Mouse (Mus musculus): Measurements from ENCODE around the gene Ranbp17. TPM values are rescaled to one million over a fixed set of nuclear protein-coding genes. Genes with fewer than 3 reads are reported as not detected.

The Ranbp17 gene
- total and polyA plus RNA-seq, 3 experiments: 0.09 TPM; not detected in 2

DNA sequence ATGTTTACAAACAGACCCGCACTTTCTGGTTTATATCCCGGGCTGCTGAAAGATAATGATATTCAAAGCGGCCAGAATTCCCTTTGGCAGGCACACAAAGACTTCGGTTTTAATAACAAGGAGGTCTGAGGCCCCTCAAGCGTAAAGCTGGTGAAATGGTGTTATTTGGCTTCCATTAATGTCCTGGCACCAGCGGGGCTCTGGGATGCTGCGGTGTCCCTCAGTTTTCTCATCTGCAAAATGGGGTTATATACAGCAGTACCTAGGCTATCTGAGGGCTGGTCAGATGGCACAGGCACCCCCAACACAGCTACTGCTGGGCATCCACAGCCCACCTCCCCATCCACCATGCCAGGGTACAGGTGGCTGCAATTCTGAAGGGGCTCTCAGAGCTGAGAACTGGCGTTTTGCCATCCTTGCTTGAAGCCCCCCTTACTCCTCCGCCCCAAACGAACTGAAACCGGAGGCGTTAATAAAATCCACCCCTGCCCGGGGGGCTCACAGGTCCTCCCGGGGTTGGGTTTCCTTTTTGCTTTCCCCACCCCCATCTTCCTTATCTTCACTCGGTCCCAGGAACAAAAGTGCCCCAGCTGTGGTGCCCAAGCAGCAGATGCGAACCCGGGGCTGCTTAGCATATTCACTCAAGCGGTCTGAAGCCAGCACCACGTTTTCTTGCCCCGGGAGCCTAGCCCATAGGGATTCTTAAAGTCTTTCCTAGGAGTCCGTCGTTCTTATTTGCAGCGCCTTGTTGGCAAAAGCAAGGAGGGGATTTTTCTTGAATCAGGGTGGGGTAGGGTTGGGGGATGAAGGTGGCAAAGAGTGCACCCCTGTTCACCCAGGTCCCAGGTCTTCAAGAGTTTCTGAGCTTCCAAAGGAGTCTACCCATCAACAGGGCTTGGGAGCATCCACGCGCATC is 317.8 kb downstream of the Ranbp17 start:
- Histone ChIP-seq H3K36me3 (replicated peaks in 1 of 2; ENCODE audit: control insufficient read depth in 1 of 2, insufficient read depth in 1 of 2, low read length in 1 of 2) (no peaks in the 10 kb centered on the region), H3K9me3 (replicated peaks; ENCODE audit: low read length) (peaks cover 28% of the 10 kb centered on the region), H3K27me3 (replicated peaks) (peaks cover 3% of the 10 kb centered on the region), H3K4me3 (replicated peaks in 1 of 3; ENCODE audit: low read depth in 2 of 3, low read length in 2 of 3, poor library complexity in 1 of 3) (no peak overlapping the region), H3K27ac (ENCODE audit: insufficient read depth, low read depth) (no peak overlapping the region), H3K79me2 (replicated peaks; ENCODE audit: control insufficient read depth, extremely low read depth, insufficient read depth, poor library complexity, severe bottlenecking) (no peaks in the 10 kb centered on the region), H3K4me1 (ENCODE audit: control insufficient read depth in 1 of 2, insufficient read depth in 2 of 2) (no peaks in the 10 kb centered on the region), H3K4me2 (ENCODE audit: insufficient read depth, low read depth, poor library complexity, severe bottlenecking) (no peak overlapping the region), H3K9ac (ENCODE audit: insufficient read depth, low read depth) (no peak overlapping the region)
- TF ChIP-seq TCF12 (IDR thresholded peaks at IDR 0.05; ENCODE audit: low read depth, low read length) (no peak), GABPA (IDR thresholded peaks at IDR 0.05; ENCODE audit: insufficient replicate concordance, low read depth, low read length) (no peak), E2F4 (IDR thresholded peaks at IDR 0.05; ENCODE audit: insufficient replicate concordance, low read depth, low read length) (no peak), POLR2A (IDR thresholded peaks at IDR 0.05; ENCODE audit: low read depth, low read length) (no peak), UBTF (IDR thresholded peaks at IDR 0.05; ENCODE audit: low read depth, low read length) (no peak), ETS1 (conservative IDR thresholded peaks at IDR 0.05; ENCODE audit: low read depth, low read length) (no peak), SMC3 (IDR thresholded peaks at IDR 0.05; ENCODE audit: low read depth, low read length) (no peak), USF1 (IDR thresholded peaks at IDR 0.05; ENCODE audit: low read depth, low read length) (no peak), NELFE (IDR thresholded peaks at IDR 0.05; ENCODE audit: low read depth, low read length) (no peak), ELF1 (IDR thresholded peaks at IDR 0.05; ENCODE audit: low read depth, low read length) (no peak), ZMIZ1 (IDR thresholded peaks at IDR 0.05; ENCODE audit: low read depth, low read length) (no peak), NRF1 (IDR thresholded peaks at IDR 0.05; ENCODE audit: low read depth, low read length) (no peak), MYC (IDR thresholded peaks at IDR 0.05; ENCODE audit: low read depth, low read length) (no peak), EP300 (IDR thresholded peaks at IDR 0.05; ENCODE audit: low read length) (no peak), MAZ (IDR thresholded peaks at IDR 0.05; ENCODE audit: low read depth, low read length) (no peak), CHD2 (IDR thresholded peaks at IDR 0.05; ENCODE audit: low read length) (no peak), IRF4 (IDR thresholded peaks at IDR 0.05; ENCODE audit: low read depth, low read length) (no peak), MAX (IDR thresholded peaks at IDR 0.05; ENCODE audit: low read length) (no peak), MEF2A (IDR thresholded peaks at IDR 0.05; ENCODE audit: borderline replicate concordance, low read depth, low read length) (no peak), KAT2A (IDR thresholded peaks at IDR 0.05; ENCODE audit: insufficient replicate concordance, low read length) (no peak)
- dilution Hi-C loops (cut with MboI; ENCODE audit: extremely low pct_ligation_motif_present, extremely low pct_unique_long_range_greater_than_20kb, low sequenced_read_pairs): no loop called here
- in situ Hi-C loops (cut with MboI; ENCODE audit: low pct_ligation_motif_present, low pct_unique_long_range_greater_than_20kb, low sequenced_read_pairs): no loop called here
- no peak for DNase-seq (ENCODE audit: extremely low read depth)

GRCm38 (mm10) chr11:33195061-33195460 is 318.5 kb downstream of the Ranbp17 start:
- H3K79me2 ChIP-seq (replicated peaks; ENCODE audit: control insufficient read depth, extremely low read depth, insufficient read depth, poor library complexity, severe bottlenecking): no peaks in the 10 kb centered on the region
- TF ChIP-seq KAT2A (IDR thresholded peaks at IDR 0.05; ENCODE audit: insufficient replicate concordance, low read length) (no peak), E2F4 (IDR thresholded peaks at IDR 0.05; ENCODE audit: insufficient replicate concordance, low read depth, low read length) (no peak), ELF1 (IDR thresholded peaks at IDR 0.05; ENCODE audit: low read depth, low read length) (no peak), HCFC1 (IDR thresholded peaks at IDR 0.05; ENCODE audit: low read depth, low read length) (no peak), TCF12 (IDR thresholded peaks at IDR 0.05; ENCODE audit: low read depth, low read length) (no peak)
- no peaks in the 10 kb centered on the region for H3K36me3 ChIP-seq (replicated peaks in 1 of 2; ENCODE audit: control insufficient read depth in 1 of 2, insufficient read depth in 1 of 2, low read length in 1 of 2)
- in situ Hi-C loops (cut with MboI; ENCODE audit: low pct_ligation_motif_present, low pct_unique_long_range_greater_than_20kb, low sequenced_read_pairs) (no loop called here), dilution Hi-C loops (cut with MboI; ENCODE audit: extremely low pct_ligation_motif_present, extremely low pct_unique_long_range_greater_than_20kb, low sequenced_read_pairs) (no loop called here)
- H3K4me2 ChIP-seq (ENCODE audit: insufficient read depth, low read depth, poor library complexity, severe bottlenecking): no peak overlapping the region
- no peak overlapping the region for H3K9ac ChIP-seq (ENCODE audit: insufficient read depth, low read depth)
- H3K9me3 ChIP-seq (replicated peaks; ENCODE audit: low read length): peaks cover 23% of the 10 kb centered on the region
- peaks cover 3% of the 10 kb centered on the region for H3K27me3 ChIP-seq (replicated peaks)
- no peak overlapping the region for H3K4me3 ChIP-seq (replicated peaks in 1 of 3; ENCODE audit: low read depth in 2 of 3, low read length in 2 of 3, poor library complexity in 1 of 3)
- no peak for DNase-seq (ENCODE audit: extremely low read depth)
- H3K4me1 ChIP-seq (ENCODE audit: control insufficient read depth in 1 of 2, insufficient read depth in 2 of 2): no peaks in the 10 kb centered on the region
- no peak overlapping the region for H3K27ac ChIP-seq (ENCODE audit: insufficient read depth, low read depth)
